ENCODE assay signal across 15 mouse cellular contexts in the genomic region with DNA sequence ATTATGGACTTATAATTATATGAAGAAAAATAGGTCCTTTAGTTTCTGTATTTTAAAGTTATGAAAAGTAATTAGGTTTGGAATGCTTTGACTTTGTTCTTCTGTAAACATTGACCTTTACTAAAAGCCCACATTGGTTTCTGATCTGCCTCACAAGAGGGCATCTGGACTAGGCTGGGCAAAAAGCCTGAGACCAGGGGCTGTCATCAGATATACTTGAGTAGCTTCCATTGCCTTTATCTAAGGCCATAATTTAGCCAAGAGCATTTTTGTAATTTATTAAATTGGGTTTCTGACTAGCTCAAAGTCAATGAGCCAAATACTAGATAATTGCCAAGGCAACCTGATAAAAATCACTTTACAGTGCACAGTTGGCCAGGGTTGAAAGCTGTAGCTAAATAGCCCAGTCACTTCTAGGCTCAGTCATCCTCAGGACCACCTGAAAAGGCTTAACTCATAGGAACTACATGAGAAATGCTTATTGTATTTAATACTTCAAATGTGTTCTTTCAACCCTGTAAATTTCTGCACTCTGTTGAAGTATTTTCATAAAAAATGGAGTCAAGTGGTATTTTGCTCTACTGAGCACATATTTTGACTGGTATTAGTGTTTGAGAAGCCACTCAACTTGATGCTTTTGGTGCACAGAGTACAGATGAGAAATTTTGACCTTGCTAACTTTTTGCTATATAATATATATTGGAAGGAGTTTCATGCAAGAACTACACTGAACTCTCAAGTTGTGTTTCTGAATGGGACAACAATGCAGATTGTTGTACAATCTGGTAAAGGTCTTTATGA.
"Had no signal": no experiment of that assay in that cellular context is flagged by ENCODE, and none has a peak within 500 bp of the region (broad histone marks: within the 10 kb centered on the region; RNA-seq: fewer than 3 reads in every experiment).

No protein-coding gene starts in this region.

- H3K27me3 ChIP-seq: limb, embryonic 13.5 days; liver, embryonic 15.5 days; megakaryocyte, embryonic 14.5 days; midbrain, embryonic 12.5 days; stomach, embryonic 15.5 days had no signal

- H3K4me2 ChIP-seq: limb, embryonic 13.5 days; liver, embryonic 11.5 days; liver, embryonic 15.5 days; midbrain, embryonic 12.5 days; stomach, embryonic 15.5 days had no signal

- H3K4me3 ChIP-seq: limb, embryonic 13.5 days; liver, embryonic 15.5 days; megakaryocyte, embryonic 14.5 days; midbrain, embryonic 12.5 days; stomach, embryonic 15.5 days had no signal

- H3K36me3 ChIP-seq: limb, embryonic 13.5 days; liver, embryonic 15.5 days; midbrain, embryonic 12.5 days; stomach, embryonic 15.5 days had no signal

- DNase-seq: left cerebral cortex, postnatal 4 days; right cerebral cortex, postnatal 14 days; thymus, adult 2 months; thymus, postnatal 25 days had no signal

- H3K27ac ChIP-seq: limb, embryonic 13.5 days; liver, embryonic 15.5 days; macrophage; midbrain, embryonic 12.5 days; stomach, embryonic 15.5 days had no signal

- H3K9me3 ChIP-seq: limb, embryonic 13.5 days; liver, embryonic 15.5 days; megakaryocyte, embryonic 14.5 days; midbrain, embryonic 12.5 days; stomach, embryonic 15.5 days had no signal

- H3K9ac ChIP-seq: limb, embryonic 13.5 days; liver, embryonic 15.5 days; midbrain, embryonic 12.5 days; stomach, embryonic 15.5 days had no signal

- H3K4me1 ChIP-seq: limb, embryonic 13.5 days; liver, embryonic 15.5 days; megakaryocyte, embryonic 14.5 days; midbrain, embryonic 12.5 days; stomach, embryonic 15.5 days had no signal

- ATAC-seq: hindbrain, embryonic 16.5 days; inflammation-experienced regulatory T-cells, adult 6 months; intestine, postnatal 0 days; midbrain, embryonic 16.5 days had no signal
